Mouse (Mus musculus): ENCODE data around the gene Yy1.

Gene Yy1

DNA sequence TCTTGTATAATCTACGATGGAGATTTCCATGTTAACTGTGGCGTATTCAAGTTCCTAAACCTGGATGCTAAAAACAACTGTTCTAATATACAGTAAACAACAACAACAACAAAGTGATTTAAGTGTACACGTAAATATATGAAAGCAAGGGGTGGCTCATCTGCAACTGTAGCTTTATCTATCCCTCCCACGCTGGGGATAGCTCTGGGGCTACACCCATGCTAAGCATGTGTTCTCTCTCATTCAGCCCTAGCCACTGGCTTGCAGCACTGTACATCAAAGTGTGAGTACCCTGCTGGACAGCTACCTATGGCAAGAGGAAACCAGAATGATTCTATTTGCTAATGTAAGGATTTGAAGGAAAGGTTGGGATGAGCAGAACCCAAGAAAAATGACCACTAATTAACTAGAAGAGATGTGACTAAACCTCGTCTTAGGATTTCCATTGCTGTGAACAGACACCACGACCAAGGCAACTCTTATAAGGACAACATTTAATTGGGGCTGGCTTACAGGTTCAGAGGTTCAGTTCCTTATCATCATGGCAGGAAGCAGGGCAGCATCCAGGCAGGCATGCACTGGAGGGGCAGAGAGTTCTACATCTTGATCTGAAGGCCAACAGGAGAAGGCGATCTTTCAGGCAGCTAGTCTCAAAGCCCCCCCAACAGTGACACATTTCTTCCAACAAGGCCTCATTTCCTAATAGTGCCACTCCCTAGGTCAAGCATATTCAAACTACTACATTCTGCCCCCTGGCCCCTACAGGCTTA, 12.5 kb upstream of the Yy1 start:
- DNase-seq = no peak

DNA sequence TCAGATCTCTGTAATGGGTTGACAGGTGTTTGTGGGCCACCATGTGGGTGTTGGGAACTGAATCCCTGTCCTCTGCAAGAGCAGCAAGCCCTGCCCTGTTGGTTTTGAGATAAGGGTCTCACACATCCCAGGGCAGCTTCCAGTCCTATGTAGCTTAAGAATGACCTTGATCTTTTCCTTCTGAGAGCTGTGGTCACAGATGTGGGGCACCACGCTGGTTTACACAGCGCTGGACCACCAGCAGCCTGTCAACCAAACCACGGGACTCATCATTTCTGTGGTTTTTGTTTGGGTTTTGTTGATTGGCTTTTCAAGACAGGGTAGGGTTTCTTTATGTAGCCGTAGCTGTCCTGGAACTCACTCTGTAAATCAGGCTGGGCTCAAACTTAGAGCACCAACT, 7.6 kb upstream of the Yy1 start:
- DNase-seq = no peak

DNA sequence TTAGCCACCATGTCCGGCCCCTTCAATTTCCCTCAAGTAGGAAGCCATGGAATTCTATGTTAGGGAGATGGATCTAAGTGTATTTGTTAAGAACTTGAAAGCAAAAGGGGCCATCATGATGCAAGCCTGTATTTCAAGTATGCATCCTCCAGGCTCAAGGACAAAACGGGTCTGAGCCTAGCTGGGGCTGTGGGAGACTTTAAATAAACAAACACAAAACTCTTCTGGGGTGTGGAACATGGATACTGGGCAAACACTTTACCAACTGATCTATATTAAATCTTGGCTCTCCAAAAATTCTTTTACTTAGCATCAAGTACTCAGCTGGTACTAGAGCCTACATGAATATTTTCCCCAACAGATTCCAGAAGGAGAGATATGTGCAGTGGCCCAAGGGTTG, 5.4 kb upstream of the Yy1 start:
- no peak for DNase-seq

DNA sequence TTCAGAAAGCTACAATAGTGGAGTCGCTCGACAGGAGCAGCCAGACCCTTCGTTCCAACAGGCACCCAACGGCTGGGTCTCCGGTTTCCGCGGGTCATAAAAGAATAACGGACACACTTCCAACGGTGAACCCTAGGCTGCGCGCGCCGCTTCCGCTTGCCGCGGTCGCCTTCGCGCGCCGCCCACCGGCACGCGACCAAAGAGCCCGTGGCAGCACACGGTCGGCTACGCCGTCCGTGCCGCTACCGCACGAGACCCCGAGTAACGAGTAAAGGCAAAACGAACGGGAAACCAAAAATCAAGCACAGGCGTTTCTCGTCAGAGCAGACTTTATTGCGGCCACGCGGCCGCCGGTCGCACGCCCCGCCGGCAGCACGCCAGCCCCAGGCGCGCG, 624 bp upstream of the Yy1 start:
- peak; percentile 84 for DNase-seq

DNA sequence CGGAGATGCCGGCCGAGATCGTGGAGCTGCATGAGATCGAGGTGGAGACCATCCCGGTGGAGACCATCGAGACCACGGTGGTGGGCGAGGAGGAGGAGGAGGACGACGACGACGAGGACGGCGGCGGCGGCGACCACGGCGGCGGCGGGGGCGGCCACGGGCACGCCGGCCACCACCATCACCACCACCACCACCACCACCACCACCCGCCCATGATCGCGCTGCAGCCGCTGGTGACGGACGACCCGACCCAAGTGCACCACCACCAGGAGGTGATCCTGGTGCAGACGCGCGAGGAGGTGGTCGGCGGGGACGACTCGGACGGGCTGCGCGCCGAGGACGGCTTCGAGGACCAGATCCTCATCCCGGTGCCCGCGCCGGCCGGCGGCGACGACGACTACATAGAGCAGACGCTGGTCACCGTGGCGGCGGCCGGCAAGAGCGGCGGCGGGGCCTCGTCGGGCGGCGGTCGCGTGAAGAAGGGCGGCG, 724 bp downstream of the Yy1 start:
- peak; percentile 11 for DNase-seq

DNA sequence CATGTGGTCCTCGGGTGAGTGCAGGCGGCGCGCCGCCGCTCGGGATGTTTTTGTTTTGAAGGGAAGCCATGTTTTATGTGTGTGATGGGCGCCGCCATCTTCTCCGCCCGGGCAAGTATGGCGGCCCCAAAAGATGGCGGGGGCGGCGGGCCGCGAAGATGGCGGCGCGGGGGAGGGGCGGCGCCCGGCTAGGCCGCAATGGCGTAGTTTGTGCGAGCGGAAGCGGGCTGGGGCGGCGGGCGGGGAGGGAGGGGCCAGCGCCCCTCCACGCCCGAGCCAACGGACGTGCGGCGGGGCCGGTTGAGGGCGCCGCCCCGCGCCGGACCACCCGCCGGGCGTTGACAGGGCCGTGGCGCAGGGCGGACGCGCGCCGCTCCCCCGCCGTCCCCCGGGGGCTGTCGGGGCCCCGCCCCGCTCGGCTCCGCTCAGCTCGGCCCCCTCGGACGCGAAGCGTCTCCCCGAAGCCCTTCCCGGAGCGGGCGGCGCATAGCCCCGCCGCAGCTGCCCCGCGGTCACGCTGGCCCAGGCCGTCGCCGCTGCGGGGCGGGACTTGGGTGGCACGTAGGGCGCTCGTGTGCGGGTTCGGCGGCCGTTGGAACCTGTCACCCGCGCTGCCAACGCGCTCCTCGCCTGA, 1.4 kb downstream of the Yy1 start:
- DNase-seq = peak; percentile 84

DNA sequence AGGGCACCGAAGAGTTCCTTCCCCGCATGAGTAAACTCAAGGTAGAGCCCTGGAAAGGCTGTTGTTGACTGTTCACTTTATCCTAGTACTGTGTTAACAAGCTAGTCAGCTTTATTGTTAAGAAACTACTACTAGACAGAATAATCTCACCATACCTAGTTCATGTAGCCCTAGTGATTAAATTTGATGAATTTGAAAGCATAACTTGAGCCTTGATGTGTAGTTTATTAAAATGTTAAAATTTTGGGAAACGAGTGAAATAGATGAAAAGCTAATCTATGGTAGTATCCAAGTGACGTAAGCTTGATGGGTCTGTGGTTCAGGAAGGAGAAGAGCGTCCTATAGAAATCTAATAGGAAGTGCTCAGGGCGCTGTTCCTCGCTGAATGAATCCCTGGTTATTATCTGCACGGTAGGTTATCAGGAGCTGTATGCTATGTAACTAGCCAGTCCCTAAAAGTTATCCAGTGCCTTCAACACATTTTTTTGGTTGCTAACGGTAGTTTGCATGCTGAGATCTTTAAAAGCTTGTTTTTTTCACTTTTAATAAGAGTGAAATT, 2.3 kb downstream of the Yy1 start:
- DNase-seq = no peak

DNA sequence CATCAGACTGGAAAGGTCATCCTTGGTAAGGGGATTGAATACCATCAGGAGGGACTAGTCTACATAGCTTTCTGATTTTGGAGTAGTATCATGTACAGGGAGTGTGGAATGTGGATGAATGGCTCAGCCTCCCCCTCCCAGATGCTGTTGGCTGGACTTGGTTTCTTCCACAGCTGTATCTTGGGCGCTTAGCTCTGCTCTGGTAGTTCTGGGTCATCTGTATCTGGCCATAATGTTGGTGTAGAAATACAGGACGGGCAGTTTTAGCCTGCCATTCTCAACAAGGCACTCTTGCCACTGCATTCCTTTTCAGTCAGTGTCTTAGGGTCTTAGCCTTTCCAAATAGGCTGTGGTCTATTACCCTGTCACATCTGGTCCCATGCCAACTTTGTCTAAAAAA, 8.8 kb downstream of the Yy1 start:
- DNase-seq = no peak

DNA sequence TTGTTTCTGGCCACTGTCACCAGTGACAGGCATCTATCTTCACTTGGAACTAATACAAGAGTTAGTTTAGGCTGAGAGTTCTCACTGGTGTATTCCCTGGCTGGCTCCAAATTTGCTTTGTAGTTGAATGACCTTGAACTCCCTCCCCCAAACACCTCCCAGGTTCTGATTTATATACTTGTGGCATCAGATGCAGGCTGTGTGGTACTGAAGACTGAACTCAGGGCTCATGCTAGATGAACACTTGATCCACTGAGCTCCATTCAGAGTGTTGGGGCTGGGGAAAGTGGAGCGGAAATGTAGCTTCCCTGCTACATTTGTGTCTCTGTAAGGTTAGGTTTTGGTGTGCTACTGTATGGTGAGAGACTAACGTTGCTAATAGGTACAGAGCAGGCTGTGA, 11.6 kb downstream of the Yy1 start:
- no peak for DNase-seq

DNA sequence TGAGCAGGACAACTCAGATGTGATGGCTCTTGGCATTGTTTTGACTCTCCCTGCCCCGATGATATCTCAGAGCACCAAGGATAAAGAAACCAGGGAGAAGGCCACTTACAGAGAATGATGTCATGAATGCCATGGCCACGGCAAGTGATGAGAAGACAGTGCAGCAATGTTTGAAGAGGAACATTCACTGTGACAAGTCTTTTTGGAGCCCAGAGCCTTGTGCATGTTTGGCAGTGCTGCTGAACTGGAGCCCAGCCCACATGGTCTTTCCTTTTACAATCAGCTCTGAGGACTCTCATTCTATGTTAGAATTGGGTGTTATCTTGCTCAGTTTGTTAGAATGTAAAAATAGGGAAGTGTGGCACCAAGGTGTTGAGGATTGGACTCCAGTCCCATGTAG, 15.7 kb downstream of the Yy1 start:
- DNase-seq = no peak

DNA sequence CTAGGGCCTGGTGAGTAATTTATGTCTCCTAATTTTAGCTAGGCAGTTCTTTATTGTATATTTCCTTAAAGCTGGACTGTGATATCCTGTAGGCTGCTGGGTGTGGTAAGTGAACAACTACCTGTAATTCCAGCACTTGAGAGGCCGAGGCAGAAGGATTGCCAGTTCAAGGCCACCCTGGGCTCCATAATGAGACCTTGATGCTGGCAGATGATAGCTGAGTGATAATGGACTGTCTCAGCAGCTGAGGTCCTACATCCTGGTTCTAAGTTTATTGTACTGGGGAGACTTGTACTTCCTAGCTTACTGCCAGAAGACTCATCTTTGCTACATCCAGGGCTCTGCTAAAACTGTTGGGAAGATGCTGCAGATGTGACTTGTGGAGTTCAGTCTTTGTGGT, 17.0 kb downstream of the Yy1 start:
- DNase-seq = no peak

DNA sequence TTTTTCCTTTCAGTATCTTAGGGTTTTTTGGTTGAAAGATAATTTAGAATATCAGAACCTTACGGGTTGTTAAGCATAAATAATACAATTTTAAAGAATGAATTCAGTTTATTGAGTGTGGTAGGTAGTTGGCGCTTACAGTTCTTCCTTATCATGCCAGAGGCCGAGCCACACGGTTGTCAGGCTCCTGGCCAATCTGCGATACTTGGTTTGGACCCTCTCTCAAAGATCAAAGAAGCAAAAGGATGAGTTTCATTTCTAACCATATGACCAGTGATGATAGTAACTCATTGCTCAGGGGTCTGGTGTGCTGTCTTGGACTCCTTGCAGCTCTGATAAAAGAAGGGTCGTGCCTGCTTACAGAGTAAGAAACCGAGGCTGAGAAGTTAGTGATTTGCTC, 17.5 kb downstream of the Yy1 start:
- DNase-seq = no peak

DNA sequence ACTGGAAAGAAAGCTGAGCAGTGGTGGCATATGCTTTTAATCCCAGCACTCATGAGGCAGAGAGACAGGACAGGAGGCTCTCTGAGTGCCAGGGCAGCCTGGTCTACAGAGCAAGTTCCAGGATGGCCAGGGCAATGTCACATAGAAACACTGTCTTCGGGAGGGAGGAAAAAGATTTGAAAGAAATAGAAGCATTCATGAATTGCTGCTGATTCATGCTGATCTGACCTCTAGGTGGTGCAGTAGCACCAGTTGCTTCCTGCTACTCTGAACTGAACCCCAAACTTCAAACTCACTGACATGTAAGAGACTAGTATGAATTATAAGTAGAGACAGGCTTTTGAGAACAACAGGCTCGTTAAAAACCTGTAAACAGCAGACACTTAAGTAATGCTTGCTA, 18.4 kb downstream of the Yy1 start:
- DNase-seq = peak; percentile 53

DNA sequence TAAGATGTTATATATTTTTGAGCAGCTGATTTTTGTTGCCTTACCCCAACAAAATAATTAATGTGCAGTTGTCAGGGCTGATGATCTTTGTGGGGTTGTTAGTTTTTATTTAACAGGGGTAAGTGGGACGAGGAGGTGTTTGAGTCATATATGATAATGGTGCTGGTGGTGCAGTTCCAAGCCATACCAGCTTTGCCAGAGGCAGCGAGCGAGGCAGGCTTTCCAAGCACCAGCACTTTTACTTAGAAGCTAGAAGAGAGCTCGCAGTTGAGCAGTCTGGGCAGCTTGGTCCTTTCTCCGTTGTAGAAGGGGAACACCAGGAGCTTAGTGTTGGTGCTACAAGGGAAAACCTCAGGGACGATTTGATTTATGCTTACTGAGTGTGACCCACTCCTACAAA, 19.7 kb downstream of the Yy1 start:
- DNase-seq = no peak

DNA sequence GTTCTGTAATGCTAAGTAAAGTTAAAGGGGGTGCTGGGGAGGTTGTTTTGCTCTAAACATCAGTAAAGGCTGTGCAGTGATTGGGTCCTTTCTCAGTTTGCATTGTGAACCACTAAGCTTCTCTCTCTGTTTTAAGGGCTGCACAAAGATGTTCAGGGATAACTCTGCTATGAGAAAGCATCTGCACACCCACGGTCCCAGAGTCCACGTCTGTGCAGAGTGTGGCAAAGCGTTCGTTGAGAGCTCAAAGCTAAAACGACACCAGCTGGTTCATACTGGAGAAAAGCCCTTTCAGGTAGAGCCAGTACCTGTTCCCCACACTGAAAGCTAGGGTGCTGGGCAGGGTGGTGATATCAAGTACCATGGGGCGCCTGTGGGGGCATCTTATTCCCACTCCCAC, 21.7 kb downstream of the Yy1 start:
- no peak for DNase-seq

DNA sequence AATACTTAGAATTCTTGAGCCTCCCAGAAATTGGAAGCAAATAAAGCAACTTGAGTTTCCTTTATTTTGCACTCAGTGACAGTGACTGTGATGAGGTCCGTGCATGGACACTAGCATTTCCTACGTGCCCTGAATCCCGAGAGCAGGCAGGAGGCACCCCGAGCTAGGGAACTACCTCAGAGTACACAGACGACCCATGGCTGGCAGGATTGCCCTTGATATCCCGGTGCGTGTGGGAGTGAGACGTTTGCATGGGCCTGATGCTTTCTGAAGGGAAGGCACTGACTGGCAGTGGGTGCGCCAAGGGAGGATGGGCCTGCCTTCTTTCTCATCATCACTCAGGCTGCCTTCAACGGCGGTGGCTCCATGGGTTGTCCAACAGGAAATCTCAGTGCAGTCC, 23.8 kb downstream of the Yy1 start:
- no peak for DNase-seq

DNA sequence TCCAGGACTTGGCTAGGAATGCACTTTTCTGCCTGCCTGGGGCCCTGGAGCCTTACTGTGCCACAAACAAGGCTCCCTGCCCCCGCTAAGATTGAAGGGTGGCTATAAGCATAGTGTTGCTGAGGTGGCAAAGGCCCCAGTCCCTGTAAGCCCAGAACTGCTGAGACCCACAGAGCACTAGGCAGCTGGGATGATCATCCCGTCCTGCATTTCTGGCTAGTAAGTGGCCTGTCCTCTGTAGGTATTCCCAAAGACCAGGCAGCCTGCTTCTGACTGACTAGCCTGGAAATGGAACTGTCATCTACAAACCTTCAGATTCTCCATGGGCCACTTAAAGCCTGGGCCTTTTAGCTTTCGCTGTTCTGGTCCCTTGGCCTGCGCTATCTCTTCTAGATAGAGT, 27.7 kb downstream of the Yy1 start:
- no peak for DNase-seq

DNA sequence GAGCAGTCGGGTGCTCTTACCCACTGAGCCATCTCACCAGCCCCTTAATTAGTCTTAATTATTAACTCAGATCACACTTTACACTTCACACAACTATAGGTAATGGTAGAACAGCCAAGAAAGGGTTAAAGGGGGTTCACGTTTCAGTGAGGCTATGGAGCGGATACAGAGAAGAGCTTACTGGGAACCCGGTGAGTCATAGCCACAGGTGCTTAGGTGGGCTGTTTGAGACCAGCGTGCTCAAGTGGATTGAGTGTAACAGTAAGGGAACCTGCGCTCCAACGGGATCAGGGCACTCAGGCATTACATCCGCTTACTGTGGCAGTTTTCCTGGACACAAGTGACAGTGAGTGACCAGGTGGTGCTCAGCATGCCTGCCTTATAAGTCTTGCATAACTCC, 30.3 kb downstream of the Yy1 start:
- no peak for DNase-seq

DNA sequence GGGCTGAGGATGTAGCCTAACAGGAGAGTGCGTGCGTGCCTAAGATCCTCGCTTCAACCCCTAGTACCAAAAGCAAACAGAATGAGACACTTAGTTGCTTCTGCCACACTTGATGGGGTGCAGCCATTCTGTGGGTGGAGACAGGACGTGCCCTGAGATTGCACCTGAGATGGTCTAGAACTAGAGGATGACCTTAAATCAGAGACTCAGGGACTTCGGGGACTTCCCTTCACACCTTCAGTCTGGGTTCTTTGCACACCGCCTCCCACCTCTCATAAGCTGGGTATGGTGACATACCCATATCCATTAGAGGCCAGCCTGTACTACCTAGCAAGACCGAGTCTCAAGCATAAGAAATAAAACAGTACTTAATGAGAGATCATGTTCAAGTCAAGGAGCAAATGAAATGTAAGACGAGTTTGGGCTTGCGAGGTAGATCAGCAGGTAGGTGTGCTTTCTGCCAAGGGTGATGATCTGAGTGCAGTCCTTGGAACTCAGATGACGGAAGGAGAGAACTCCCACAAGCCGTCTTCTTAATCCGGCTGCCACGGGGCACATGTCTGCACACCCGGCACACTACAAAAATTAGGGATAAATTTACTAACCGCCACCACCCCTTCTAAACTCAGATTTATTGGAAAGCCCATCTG, 31.6 kb downstream of the Yy1 start:
- DNase-seq = no peak

DNA sequence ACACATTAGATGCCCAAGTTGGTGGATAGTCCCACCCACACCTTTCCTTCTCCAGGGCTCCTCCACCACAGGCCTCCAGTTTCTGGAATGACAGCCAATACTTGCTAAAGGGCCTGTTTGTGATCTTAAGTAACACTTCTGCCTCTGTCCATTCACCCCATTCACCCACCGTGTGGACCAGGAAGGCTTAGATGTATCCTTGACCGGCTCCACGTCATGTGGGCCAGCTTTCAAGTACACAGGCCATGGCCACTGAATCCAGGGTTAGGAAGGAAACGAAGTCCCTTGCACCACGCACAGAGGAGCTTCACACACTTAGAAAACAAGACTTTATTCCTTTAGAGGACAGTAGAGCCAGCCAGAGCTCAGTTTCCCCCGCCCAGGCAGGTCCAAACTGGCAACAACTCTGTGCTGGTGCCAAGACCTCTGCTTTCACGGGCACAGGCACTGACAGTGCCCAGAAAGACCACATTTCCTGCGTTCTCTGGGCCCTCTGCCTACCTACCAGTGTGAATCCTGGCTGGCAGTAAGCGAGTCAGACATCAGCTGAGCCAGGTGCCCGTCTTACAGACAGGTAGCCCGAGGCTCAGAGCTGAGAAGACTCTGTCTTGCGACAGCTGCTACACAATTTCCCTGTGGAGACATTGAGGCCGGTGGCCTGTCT, 32.9 kb downstream of the Yy1 start:
- no peak for DNase-seq

DNA sequence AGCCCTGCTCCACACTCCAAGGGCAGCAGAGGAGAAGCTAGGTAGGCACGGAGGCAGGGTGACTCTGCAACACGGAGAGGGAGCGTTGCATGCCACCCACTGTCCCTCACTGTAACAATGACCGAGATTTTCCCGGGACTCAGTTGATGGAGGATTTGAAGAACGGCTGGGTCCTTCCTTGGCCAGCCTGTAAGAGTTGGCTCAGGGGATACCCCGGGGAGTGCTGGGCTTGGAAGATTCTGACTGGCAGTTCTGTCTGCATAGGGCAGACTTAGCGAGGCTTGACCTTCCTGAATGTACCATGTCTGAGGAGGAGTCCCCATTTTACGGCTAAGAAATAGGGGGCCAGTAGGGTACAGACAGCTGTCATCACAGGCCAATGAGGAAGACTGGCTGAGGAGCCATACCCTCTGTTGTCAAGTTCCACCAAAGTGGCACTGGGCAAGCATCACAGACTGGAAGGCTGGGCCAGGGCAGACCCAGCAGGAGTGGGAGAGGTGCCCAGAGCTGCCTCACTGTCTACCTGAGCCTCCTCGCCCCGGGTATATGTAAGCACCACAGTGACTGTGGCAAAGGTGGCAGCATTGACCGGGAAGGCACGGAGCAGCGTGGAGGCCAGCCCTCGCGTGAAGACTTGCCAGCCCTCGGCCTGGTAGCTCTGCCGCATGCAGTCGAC, 33.6 kb downstream of the Yy1 start:
- no peak for DNase-seq

DNA sequence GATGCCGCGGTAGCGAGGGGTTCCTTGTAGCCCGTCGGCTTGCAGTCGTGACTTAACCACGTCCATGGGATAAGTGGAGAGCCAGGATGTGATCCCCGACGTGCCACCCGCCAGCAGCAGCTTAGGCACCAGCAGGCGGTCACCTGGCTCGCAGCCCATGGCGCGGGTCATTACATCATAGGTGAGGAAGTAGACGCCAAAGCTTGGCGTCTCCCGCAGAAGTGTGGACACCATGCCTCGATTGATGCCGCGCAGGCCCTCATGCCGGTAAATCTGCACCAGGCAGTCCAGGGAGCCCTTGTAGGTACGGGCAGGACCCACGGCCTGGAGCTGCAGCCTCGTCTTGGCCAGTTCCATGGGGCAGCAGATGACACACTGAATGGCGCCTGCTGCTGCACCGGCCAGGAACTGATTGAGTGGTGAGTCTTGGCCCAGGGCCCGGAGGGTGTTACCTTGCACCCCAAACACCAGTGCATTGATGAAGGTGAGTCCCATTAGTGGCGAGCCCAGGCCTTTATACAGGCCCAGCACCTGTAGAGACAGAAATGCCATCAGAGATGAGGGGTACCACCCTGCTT, 34.3 kb downstream of the Yy1 start:
- DNase-seq = no peak

DNA sequence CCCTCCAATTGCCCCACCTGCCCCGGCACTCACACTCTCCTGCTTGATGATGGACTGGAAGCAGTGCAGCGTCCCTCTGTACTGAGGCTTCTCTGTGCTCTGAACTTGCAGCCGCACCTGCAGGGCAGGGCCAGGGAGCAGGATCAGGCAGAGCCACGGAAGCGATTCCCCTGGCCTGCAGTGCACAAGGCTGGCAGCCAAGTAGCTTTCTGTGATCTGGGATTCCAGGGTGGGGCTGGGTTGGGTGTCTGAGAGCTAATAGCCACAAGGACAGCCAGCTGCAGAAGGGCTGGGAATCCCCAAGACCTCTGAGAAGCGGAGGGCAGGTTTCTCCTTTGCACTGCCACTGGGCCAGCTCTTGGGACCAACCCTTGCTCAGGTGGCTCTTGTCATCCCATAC, 34.9 kb downstream of the Yy1 start:
- DNase-seq = no peak

Data from lung, postnatal 14 days (tissue).